Mouse (Mus musculus): ENCODE measurements around the gene 2210017I01Rik. TPM values are rescaled to one million over a fixed set of nuclear protein-coding genes. Genes with fewer than 3 reads are reported as not detected.

The 2210017I01Rik gene
- polyA plus RNA-seq, 1 experiment from 2014 or later, result not detected

GRCm38 (mm10) chr3:92587190-92587589 is 20.1 kb downstream of the 2210017I01Rik start:
- H3K4me2 ChIP-seq (replicated peaks), result no peak overlapping the region
- no peaks in the 10 kb centered on the region for H3K4me1 ChIP-seq (replicated peaks)
- H3K36me3 ChIP-seq, result no peaks in the 10 kb centered on the region
- H3K9me3 ChIP-seq, result no peaks in the 10 kb centered on the region
- ATAC-seq, result peak; percentile 62; the same call in 1 of the 2 replicates
- 74% methylated on average over 3 of the region's 3 CpGs for WGBS
- H3K9ac ChIP-seq, result no peak overlapping the region
- H3K4me3 ChIP-seq (replicated peaks), result no peak overlapping the region
- no peak overlapping the region for H3K27ac ChIP-seq
- H3K27me3 ChIP-seq (replicated peaks), result no peaks in the 10 kb centered on the region

- no peaks in the 10 kb centered on the region for H3K4me1 ChIP-seq (replicated peaks)
- H3K36me3 ChIP-seq, result no peaks in the 10 kb centered on the region
- no peaks in the 10 kb centered on the region for H3K27me3 ChIP-seq (replicated peaks)
- no peak overlapping the region for H3K27ac ChIP-seq
- no peak overlapping the region for H3K9ac ChIP-seq
- 44% methylated on average over 1 of the region's 1 CpGs for WGBS
- no peak overlapping the region for H3K4me2 ChIP-seq (replicated peaks)
- H3K9me3 ChIP-seq, result no peaks in the 10 kb centered on the region
- no peak for ATAC-seq
- H3K4me3 ChIP-seq (replicated peaks), result no peak overlapping the region
Observed at GRCm38 (mm10) chr3:92585055-92585454, 22.2 kb downstream of the 2210017I01Rik start.

DNA sequence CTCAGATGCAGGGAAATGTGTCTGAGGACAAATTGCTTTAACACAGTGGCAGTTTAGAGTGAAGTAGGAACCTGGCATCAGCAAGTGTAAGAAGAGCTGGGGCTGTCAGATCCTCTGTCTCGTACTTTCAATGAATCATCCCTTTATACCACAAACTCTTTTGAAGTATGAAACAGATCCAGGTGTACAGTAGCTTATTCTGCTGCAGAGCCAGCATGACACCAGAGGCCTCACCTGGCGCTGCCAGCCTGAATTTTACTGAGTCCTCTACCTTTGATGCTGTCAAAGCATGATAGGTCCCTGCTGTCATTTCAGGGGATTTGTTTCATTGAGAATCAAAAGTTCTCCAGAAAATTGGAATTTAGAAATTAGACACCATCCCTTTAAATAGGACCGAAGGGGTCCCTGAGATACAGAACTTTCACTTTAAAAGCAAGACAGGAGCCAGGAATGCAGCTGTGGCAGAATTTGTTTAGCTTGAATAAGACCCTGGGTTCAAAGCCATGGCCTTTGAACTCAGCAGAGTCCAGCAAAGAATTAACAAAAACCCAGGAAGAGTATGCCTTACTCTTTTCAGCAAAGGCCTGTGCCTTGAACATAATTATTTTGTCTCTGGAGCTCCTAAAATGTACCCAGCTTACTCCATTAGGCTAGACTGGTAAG is 24.0 kb downstream of the 2210017I01Rik start:
- no peaks in the 10 kb centered on the region for H3K4me1 ChIP-seq (replicated peaks)
- ATAC-seq, result no peak
- WGBS, result 62% methylated on average over 3 of the region's 3 CpGs
- no peak overlapping the region for H3K27ac ChIP-seq
- H3K4me2 ChIP-seq (replicated peaks), result no peak overlapping the region
- H3K36me3 ChIP-seq, result no peaks in the 10 kb centered on the region
- H3K27me3 ChIP-seq (replicated peaks), result no peaks in the 10 kb centered on the region
- H3K9me3 ChIP-seq, result no peaks in the 10 kb centered on the region
- no peak overlapping the region for H3K4me3 ChIP-seq (replicated peaks)
- H3K9ac ChIP-seq, result no peak overlapping the region

DNA sequence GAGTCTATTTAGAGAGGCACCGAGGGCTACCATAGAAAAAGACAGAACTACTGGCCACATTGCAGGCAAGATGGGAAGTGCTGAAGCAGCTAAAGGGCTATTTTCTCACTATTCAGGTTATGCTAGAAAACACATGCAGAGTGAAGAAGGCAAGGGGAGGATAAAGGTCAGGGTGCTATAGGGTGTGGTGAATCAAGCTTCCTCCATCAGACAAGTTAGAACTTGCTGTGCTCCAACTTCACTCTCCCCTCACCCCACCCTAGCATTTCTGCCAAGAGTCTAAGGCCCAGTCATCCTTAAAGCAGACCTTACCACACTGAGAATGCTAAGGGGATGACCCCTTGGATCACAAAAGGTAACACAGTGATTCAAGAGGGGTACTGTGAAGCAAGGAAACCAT is 27.8 kb downstream of the 2210017I01Rik start:
- H3K36me3 ChIP-seq, result no peaks in the 10 kb centered on the region
- H3K27me3 ChIP-seq (replicated peaks), result no peaks in the 10 kb centered on the region
- no peaks in the 10 kb centered on the region for H3K9me3 ChIP-seq
- no peak overlapping the region for H3K4me2 ChIP-seq (replicated peaks)
- no peak overlapping the region for H3K9ac ChIP-seq
- H3K27ac ChIP-seq, result no peak overlapping the region
- ATAC-seq, result peak; percentile 91
- WGBS, result 50% methylated on average over 1 of the region's 1 CpGs
- H3K4me1 ChIP-seq (replicated peaks), result no peaks in the 10 kb centered on the region
- H3K4me3 ChIP-seq (replicated peaks), result no peak overlapping the region

DNA sequence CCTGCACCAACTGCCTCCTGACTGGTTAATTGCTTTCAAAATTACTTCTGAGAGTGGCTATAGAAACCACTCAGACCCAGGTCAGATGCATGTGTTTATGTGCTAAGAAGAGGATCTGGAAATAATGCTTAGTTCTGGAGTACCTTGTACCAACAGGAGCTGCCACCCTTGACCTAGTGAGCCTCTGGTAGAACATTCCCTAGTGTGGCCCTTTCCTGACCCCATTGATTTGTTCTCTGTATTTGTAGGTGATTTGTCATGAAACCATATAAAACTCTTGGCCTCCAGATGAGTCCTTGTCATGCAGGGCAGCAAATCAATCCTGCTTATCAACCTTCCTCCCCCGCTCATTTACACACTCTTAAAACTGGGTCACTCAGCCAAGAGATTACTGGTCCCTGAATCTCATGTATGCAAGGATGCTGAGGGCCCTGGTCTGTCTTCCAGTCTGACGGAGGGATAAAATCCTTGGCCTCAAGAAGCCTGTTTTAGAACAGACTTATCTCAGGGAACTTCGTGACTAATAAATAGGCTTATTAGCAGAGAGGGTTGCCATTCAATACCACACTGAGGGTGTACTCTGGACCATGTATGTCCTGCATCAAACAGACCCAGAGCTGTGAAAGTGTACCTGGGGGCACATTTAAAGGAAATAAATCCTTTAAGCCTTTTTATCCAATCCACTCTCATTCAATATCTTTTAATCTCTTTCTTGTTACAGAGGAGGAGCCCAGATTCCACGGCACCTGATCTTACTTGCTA is 28.5 kb downstream of the 2210017I01Rik start:
- no peaks in the 10 kb centered on the region for H3K36me3 ChIP-seq

DNA sequence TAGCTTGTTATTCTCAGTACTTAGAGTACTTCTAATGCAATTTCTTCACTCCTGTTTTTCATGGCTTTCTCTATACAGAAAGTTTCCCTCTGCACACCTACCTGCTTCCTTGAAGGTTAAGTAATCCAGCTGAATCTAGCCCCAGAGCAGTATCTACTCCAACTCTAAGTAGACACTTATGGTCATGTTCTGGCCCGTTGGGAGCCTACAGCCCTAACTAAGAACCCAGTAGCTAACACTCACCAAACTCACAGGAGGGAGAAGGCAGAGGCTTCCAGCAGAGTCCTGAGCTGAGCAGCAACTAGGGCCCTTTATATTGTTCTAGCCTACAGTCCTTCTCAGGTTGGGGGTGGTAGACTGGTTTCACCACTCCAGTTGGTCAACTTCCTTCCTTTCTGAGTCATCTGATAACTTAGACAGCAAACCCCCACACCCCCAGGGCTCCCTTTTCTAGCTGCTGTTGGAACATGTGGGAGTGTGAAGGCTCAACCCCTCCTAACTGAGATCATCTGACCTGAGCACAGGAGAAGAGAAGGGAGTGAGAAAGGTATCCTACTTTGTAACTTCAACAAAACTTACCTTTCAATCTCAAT is 33.7 kb downstream of the 2210017I01Rik start, which contains the start of gene Ivl:
Gene Ivl (minus strand): TSS at position 287 of the 593 bp plus-strand sequence.
- Histone ChIP-seq H3K27ac (no peak within 1 kb of the TSS), H3K4me2 (replicated peaks) (no peak within 1 kb of the TSS), H3K27me3 (replicated peaks) (no peaks in the 10 kb centered on the region), H3K4me1 (replicated peaks) (no peaks in the 10 kb centered on the region), H3K9me3 (no peaks in the 10 kb centered on the region), H3K36me3 (no peaks in the 10 kb centered on the region), H3K4me3 (replicated peaks) (no peak within 1 kb of the TSS), H3K9ac (no peak within 1 kb of the TSS)
- 93% methylated on average over 1 of the region's 1 CpGs for WGBS
- ATAC-seq, result no peak

More for the DNA sequence above, 28.5 kb downstream of the 2210017I01Rik start:
- H3K4me3 ChIP-seq (replicated peaks), result no peak overlapping the region
- H3K9ac ChIP-seq, result no peak overlapping the region
- no peak overlapping the region for H3K4me2 ChIP-seq (replicated peaks)
- H3K27ac ChIP-seq, result no peak overlapping the region
- H3K9me3 ChIP-seq, result no peaks in the 10 kb centered on the region
- 48% methylated on average over 4 of the region's 4 CpGs for WGBS
- peak; percentile 77 for ATAC-seq
- no peaks in the 10 kb centered on the region for H3K4me1 ChIP-seq (replicated peaks)
- no peaks in the 10 kb centered on the region for H3K27me3 ChIP-seq (replicated peaks)

DNA sequence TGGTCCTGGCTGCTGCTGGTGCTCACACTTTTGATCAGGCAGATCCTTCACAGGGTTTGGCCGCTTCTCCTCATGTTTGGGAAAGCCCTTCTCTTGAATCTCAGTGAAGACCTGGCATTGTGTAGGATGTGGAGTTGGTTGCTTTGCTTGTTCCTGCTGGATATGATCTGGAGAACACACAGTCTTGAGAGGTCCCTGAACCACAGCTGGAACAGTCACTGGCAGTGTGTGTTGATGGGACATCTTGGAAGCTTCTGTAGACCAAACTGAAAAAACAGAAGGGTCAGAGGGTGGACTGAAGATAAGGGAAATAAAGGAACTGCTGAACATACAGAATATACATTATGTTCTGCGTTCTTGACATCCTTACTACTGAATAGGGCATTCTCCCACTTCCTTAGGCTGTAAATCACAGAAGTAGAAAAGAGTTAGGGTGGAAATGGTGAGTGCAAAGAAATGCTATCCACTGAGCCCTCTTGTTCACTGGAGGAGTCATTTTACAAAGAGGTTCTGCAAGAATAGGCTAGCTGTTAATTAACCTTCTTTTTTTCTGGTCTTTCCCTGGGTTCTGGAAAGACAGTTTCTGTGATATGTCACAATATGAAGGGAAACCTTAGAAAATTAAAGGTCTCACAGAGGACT is 34.7 kb downstream of the 2210017I01Rik start:
- Histone ChIP-seq H3K9ac (no peak overlapping the region), H3K36me3 (no peaks in the 10 kb centered on the region), H3K27me3 (replicated peaks) (no peaks in the 10 kb centered on the region), H3K9me3 (no peaks in the 10 kb centered on the region), H3K4me2 (replicated peaks) (no peak overlapping the region), H3K27ac (no peak overlapping the region), H3K4me1 (replicated peaks) (no peaks in the 10 kb centered on the region), H3K4me3 (replicated peaks) (no peak overlapping the region)
- no peak for ATAC-seq
- 45% methylated on average over 2 of the region's 2 CpGs for WGBS

GRCm38 (mm10) chr3:92568752-92569151 is 38.5 kb downstream of the 2210017I01Rik start:
- Histone ChIP-seq H3K9ac (no peak overlapping the region), H3K4me1 (replicated peaks) (no peaks in the 10 kb centered on the region), H3K27ac (no peak overlapping the region), H3K36me3 (no peaks in the 10 kb centered on the region), H3K4me2 (replicated peaks) (no peak overlapping the region), H3K4me3 (replicated peaks) (no peak overlapping the region), H3K27me3 (replicated peaks) (no peaks in the 10 kb centered on the region), H3K9me3 (no peaks in the 10 kb centered on the region)
- WGBS, result 93% methylated on average over 2 of the region's 2 CpGs
- ATAC-seq, result no peak

DNA sequence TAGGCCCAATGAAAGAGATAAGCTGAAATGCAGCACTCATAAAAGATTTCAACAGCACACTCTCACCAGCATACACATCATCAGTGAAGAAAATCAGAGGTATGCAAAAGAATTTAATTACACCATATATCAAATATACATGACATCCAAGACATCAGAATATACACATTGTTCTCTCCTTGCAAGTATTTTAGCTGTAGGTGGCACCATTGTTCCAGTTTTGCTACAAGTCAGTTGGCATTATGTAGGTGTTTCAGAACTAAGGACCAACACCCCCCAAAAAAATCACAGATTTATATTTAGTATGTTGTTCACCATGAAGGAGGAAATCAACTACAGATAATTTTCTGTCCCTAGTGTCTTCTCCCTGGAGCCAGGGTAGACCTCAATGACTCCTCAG is 41.9 kb downstream of the 2210017I01Rik start:
- H3K4me3 ChIP-seq (replicated peaks), result no peak overlapping the region
- no peak overlapping the region for H3K9ac ChIP-seq
- no peaks in the 10 kb centered on the region for H3K27me3 ChIP-seq (replicated peaks)
- H3K9me3 ChIP-seq, result no peaks in the 10 kb centered on the region
- H3K27ac ChIP-seq, result no peak overlapping the region
- no peaks in the 10 kb centered on the region for H3K36me3 ChIP-seq
- H3K4me2 ChIP-seq (replicated peaks), result no peak overlapping the region
- no peaks in the 10 kb centered on the region for H3K4me1 ChIP-seq (replicated peaks)
- no peak for ATAC-seq

Other genes with a start within 250 kb of the 2210017I01Rik start
- not detected in 2 replicates for gene Sprr2f, start 242.3 kb downstream of the 2210017I01Rik start, polyA plus RNA-seq (2015; fragmentation: Nextera tagmentation; extraction: Ambion mirVana)
- gene Sprr2h, start 221.8 kb downstream of the 2210017I01Rik start, polyA plus RNA-seq (2015; fragmentation: Nextera tagmentation; extraction: Ambion mirVana), result not detected in 2 replicates
- not detected in 2 replicates for gene Sprr2i, start 199.5 kb downstream of the 2210017I01Rik start, polyA plus RNA-seq (2015; fragmentation: Nextera tagmentation; extraction: Ambion mirVana)
- gene Sprr2j-ps, start 189.4 kb downstream of the 2210017I01Rik start, polyA plus RNA-seq (2015; fragmentation: Nextera tagmentation; extraction: Ambion mirVana), result not detected in 2 replicates
- 7.7 and 9.0 TPM in 2 replicates for gene Gm9774, start 178.1 kb downstream of the 2210017I01Rik start, polyA plus RNA-seq (2015; fragmentation: Nextera tagmentation; extraction: Ambion mirVana)
- gene Sprr2k, start 174.9 kb downstream of the 2210017I01Rik start, polyA plus RNA-seq (2015; fragmentation: Nextera tagmentation; extraction: Ambion mirVana), result not detected in 2 replicates
- gene Sprr1b, start 168.7 kb downstream of the 2210017I01Rik start, polyA plus RNA-seq (2015; fragmentation: Nextera tagmentation; extraction: Ambion mirVana), result 0.18 TPM in 1 of 2 replicates, not detected in the other
- gene Sprr3, start 148.8 kb downstream of the 2210017I01Rik start, polyA plus RNA-seq (2015; fragmentation: Nextera tagmentation; extraction: Ambion mirVana), result not detected in 2 replicates
- 1.1 and 1.2 TPM in 2 replicates for gene Sprr1a, start 121.6 kb downstream of the 2210017I01Rik start, polyA plus RNA-seq (2015; fragmentation: Nextera tagmentation; extraction: Ambion mirVana)
- not detected in 2 replicates for gene Sprr4, start 107.0 kb downstream of the 2210017I01Rik start, polyA plus RNA-seq (2015; fragmentation: Nextera tagmentation; extraction: Ambion mirVana)
- gene 2310046K23Rik, start 73.0 kb downstream of the 2210017I01Rik start, polyA plus RNA-seq (2015; fragmentation: Nextera tagmentation; extraction: Ambion mirVana), result not detected in 2 replicates
- gene Ivl, start 33.8 kb downstream of the 2210017I01Rik start, polyA plus RNA-seq (2015; fragmentation: Nextera tagmentation; extraction: Ambion mirVana), result 0.09 TPM in 1 of 2 replicates, not detected in the other
- 3.4 and 5.3 TPM in 2 replicates for gene Smcp, start 18.5 kb downstream of the 2210017I01Rik start, polyA plus RNA-seq (2015; fragmentation: Nextera tagmentation; extraction: Ambion mirVana)
- not detected in 2 replicates for gene Lce6a, start 14.2 kb upstream of the 2210017I01Rik start, polyA plus RNA-seq (2015; fragmentation: Nextera tagmentation; extraction: Ambion mirVana)
- gene Lce1a1, start 40.8 kb upstream of the 2210017I01Rik start, polyA plus RNA-seq (2015; fragmentation: Nextera tagmentation; extraction: Ambion mirVana), result not detected in 2 replicates
- not detected in 2 replicates for gene Lce1b, start 49.4 kb upstream of the 2210017I01Rik start, polyA plus RNA-seq (2015; fragmentation: Nextera tagmentation; extraction: Ambion mirVana)
- gene Lce1a2, start 62.8 kb upstream of the 2210017I01Rik start, polyA plus RNA-seq (2015; fragmentation: Nextera tagmentation; extraction: Ambion mirVana), result not detected in 2 replicates
- not detected in 2 replicates for gene Lce1c, start 71.8 kb upstream of the 2210017I01Rik start, polyA plus RNA-seq (2015; fragmentation: Nextera tagmentation; extraction: Ambion mirVana)
- not detected in 2 replicates for gene Lce1d, start 79.7 kb upstream of the 2210017I01Rik start, polyA plus RNA-seq (2015; fragmentation: Nextera tagmentation; extraction: Ambion mirVana)
- gene Lce1e, start 101.6 kb upstream of the 2210017I01Rik start, polyA plus RNA-seq (2015; fragmentation: Nextera tagmentation; extraction: Ambion mirVana), result not detected in 2 replicates
- not detected in 2 replicates for gene Lce1f, start 112.9 kb upstream of the 2210017I01Rik start, polyA plus RNA-seq (2015; fragmentation: Nextera tagmentation; extraction: Ambion mirVana)
- gene Gm38119, start 131.6 kb upstream of the 2210017I01Rik start, polyA plus RNA-seq (2015; fragmentation: Nextera tagmentation; extraction: Ambion mirVana), result not detected in 2 replicates
- not detected in 2 replicates for gene Lce1g, start 144.8 kb upstream of the 2210017I01Rik start, polyA plus RNA-seq (2015; fragmentation: Nextera tagmentation; extraction: Ambion mirVana)
- gene Lce1h, start 157.6 kb upstream of the 2210017I01Rik start, polyA plus RNA-seq (2015; fragmentation: Nextera tagmentation; extraction: Ambion mirVana), result not detected in 2 replicates
- not detected in 2 replicates for gene Lce1i, start 171.4 kb upstream of the 2210017I01Rik start, polyA plus RNA-seq (2015; fragmentation: Nextera tagmentation; extraction: Ambion mirVana)
- not detected in 2 replicates for gene Lce1j, start 183.0 kb upstream of the 2210017I01Rik start, polyA plus RNA-seq (2015; fragmentation: Nextera tagmentation; extraction: Ambion mirVana)
- not detected in 2 replicates for gene Lce1k, start 200.4 kb upstream of the 2210017I01Rik start, polyA plus RNA-seq (2015; fragmentation: Nextera tagmentation; extraction: Ambion mirVana)
- gene Kprp, start 219.8 kb upstream of the 2210017I01Rik start, polyA plus RNA-seq (2015; fragmentation: Nextera tagmentation; extraction: Ambion mirVana), result not detected in 2 replicates
- not detected in 2 replicates for gene Lce1l, start 243.8 kb upstream of the 2210017I01Rik start, polyA plus RNA-seq (2015; fragmentation: Nextera tagmentation; extraction: Ambion mirVana)